Mouse (Mus musculus): ENCODE measurements around the gene Wdr5b. TPM values are rescaled to one million over a fixed set of nuclear protein-coding genes. Genes with fewer than 3 reads are reported as not detected.

Gene Wdr5b
- polyA plus RNA-seq, 1 experiment from 2014 or later: 14.4 TPM

DNA sequence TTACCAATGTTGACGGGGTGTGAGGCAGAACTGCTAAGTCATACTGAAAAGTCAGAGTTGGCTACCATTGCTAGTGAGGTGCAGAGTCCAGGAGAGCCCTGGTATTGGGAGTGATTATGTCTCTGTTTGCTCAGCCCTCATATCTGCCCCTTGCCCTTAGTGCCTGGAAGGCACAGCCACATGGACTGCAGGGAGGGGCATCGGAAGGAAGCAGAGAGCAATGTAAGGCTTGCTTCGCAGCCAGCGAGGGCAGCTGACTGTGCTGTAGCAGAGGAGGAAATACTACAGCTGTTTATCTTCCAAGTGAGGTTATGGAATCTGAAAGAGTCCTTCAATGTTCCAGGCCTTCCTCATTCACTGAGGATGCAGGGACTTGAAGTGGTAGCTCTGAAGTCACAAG lies 46.9 kb downstream of the Wdr5b start:
- no peak overlapping the region for H3K4me2 ChIP-seq (ENCODE audit: low read length)
- no peak overlapping the region for H3K9ac ChIP-seq (replicated peaks; ENCODE audit: low read depth, low read length)
- H3K4me1 ChIP-seq (replicated peaks; ENCODE audit: control insufficient read depth, insufficient read depth, low read length): no peaks in the 10 kb centered on the region
- ATAC-seq: no peak
- WGBS: 90% methylated on average over 4 of the region's 4 CpGs
- no peak overlapping the region for H3K4me3 ChIP-seq (replicated peaks; ENCODE audit: low read length)
- peaks cover 7% of the 10 kb centered on the region; the same call in 1 of the 2 replicates for H3K36me3 ChIP-seq (ENCODE audit: control insufficient read depth, insufficient read depth)
- no peaks in the 10 kb centered on the region for H3K27me3 ChIP-seq (replicated peaks; ENCODE audit: control insufficient read depth, insufficient read depth, low read length)
- no peaks in the 10 kb centered on the region for H3K9me3 ChIP-seq (ENCODE audit: control insufficient read depth, low read length)
- no peak overlapping the region for H3K27ac ChIP-seq (ENCODE audit: low read length)

DNA sequence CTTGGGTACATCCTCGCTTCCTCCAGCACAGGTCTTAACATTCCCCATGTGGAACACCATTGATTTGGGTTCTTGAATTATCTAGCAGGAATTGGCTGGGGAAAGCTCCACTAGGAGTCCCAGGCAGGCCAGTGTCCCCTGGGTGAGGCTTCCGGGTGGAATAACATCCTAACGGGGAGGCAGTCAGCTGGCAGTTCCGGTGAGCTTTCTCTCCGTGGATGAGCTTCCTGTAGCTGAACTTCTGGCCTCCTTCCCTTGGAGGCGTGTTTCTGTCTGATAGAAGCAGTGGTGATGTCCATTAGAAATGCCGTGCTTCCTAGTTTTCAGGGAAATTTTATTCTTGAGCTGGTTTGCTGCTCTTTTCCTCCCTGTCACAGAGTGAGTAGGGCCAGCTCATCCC lies 48.1 kb downstream of the Wdr5b start:
- ATAC-seq: no peak
- Histone ChIP-seq H3K4me1 (replicated peaks; ENCODE audit: control insufficient read depth, insufficient read depth, low read length) (no peaks in the 10 kb centered on the region), H3K27ac (ENCODE audit: low read length) (no peak overlapping the region), H3K4me2 (ENCODE audit: low read length) (no peak overlapping the region), H3K36me3 (ENCODE audit: control insufficient read depth, insufficient read depth) (peaks cover 7% of the 10 kb centered on the region; the same call in 1 of the 2 replicates), H3K9me3 (ENCODE audit: control insufficient read depth, low read length) (no peaks in the 10 kb centered on the region), H3K27me3 (replicated peaks; ENCODE audit: control insufficient read depth, insufficient read depth, low read length) (no peaks in the 10 kb centered on the region), H3K4me3 (replicated peaks; ENCODE audit: low read length) (no peak overlapping the region), H3K9ac (replicated peaks; ENCODE audit: low read depth, low read length) (no peak overlapping the region)
- 92% methylated on average over 7 of the region's 7 CpGs for WGBS

DNA sequence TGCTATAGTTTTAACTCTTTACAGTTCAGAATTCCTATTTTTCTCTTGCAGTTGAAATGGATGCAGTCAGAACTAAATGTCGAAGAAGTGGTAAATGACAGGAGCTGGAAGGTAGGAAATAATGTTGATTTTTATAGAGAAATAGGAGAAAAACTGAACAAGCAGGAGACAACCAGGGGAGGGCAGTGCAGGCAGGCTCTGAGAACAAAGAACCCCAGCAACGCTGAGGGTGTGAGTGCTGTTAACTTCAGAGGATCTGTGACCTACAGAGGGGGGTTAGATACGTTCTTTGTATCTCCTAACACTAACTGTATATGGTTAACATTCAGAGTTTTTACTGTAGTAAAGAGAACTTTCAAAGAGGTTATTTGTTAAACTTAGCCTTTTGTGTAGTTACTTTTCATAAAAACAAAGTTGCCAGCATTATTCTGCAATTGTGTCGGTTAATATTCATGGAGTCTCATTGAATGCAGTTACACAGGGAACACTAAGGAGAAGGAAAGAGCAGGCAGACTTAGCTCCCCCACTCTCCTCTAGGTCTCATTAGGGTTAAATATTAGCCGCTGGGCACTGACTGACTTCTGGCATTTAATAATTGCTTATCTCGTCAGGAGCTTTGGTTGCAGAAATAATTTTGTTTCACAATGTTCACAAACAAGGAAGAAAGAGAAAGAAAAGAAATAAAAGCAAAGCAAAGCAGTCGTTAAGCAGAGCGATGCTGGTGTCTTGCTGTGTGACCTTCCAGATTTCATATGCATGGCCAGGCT lies 49.0 kb downstream of the Wdr5b start:
- H3K4me3 ChIP-seq (replicated peaks; ENCODE audit: low read length): no peak overlapping the region
- no peak for ATAC-seq
- no peaks in the 10 kb centered on the region for H3K27me3 ChIP-seq (replicated peaks; ENCODE audit: control insufficient read depth, insufficient read depth, low read length)
- H3K9ac ChIP-seq (replicated peaks; ENCODE audit: low read depth, low read length): no peak overlapping the region
- no peak overlapping the region for H3K4me2 ChIP-seq (ENCODE audit: low read length)
- H3K36me3 ChIP-seq (ENCODE audit: control insufficient read depth, insufficient read depth): peaks cover 7% of the 10 kb centered on the region; the same call in 1 of the 2 replicates
- no peak overlapping the region for H3K27ac ChIP-seq (ENCODE audit: low read length)
- H3K4me1 ChIP-seq (replicated peaks; ENCODE audit: control insufficient read depth, insufficient read depth, low read length): no peaks in the 10 kb centered on the region
- 58% methylated on average over 8 of the region's 8 CpGs for WGBS
- no peaks in the 10 kb centered on the region for H3K9me3 ChIP-seq (ENCODE audit: control insufficient read depth, low read length)

- H3K4me2 ChIP-seq (ENCODE audit: low read length): no peak overlapping the region
- H3K27me3 ChIP-seq (replicated peaks; ENCODE audit: control insufficient read depth, insufficient read depth, low read length): no peaks in the 10 kb centered on the region
- H3K9ac ChIP-seq (replicated peaks; ENCODE audit: low read depth, low read length): no peak overlapping the region
- H3K4me3 ChIP-seq (replicated peaks; ENCODE audit: low read length): no peak overlapping the region
- no peak overlapping the region for H3K27ac ChIP-seq (ENCODE audit: low read length)
- ATAC-seq: no peak
- peaks cover 4% of the 10 kb centered on the region; the same call in 1 of the 2 replicates for H3K36me3 ChIP-seq (ENCODE audit: control insufficient read depth, insufficient read depth)
- H3K9me3 ChIP-seq (ENCODE audit: control insufficient read depth, low read length): no peaks in the 10 kb centered on the region
- H3K4me1 ChIP-seq (replicated peaks; ENCODE audit: control insufficient read depth, insufficient read depth, low read length): no peaks in the 10 kb centered on the region
- WGBS: 86% methylated on average over 11 of the region's 11 CpGs
These were observed 50.0 kb downstream of the Wdr5b start for GRCm38 (mm10) chr16:36090785-36091509.

Other genes with a start within 250 kb of the Wdr5b start
- gene Parp14, start 169.6 kb upstream of the Wdr5b start, polyA plus RNA-seq (2015; fragmentation: Nextera tagmentation; extraction: Ambion mirVana): 0.13 and 0.20 TPM in 2 replicates
- gene Parp9, start 102.7 kb upstream of the Wdr5b start, polyA plus RNA-seq (2015; fragmentation: Nextera tagmentation; extraction: Ambion mirVana): 2.3 and 2.5 TPM in 2 replicates
- 1.7 and 2.4 TPM in 2 replicates for gene Dtx3l, start 102.0 kb upstream of the Wdr5b start, polyA plus RNA-seq (2015; fragmentation: Nextera tagmentation; extraction: Ambion mirVana)
- 85.5 and 88.4 TPM in 2 replicates for gene Kpna1, start 62.4 kb upstream of the Wdr5b start, polyA plus RNA-seq (2015; fragmentation: Nextera tagmentation; extraction: Ambion mirVana)
- 144 and 171 TPM in 2 replicates for gene Fam162a, start 30.4 kb downstream of the Wdr5b start, polyA plus RNA-seq (2015; fragmentation: Nextera tagmentation; extraction: Ambion mirVana)
- 35.0 and 36.3 TPM in 2 replicates for gene Ccdc58, start 30.5 kb downstream of the Wdr5b start, polyA plus RNA-seq (2015; fragmentation: Nextera tagmentation; extraction: Ambion mirVana)
- gene Csta1, start 90.1 kb downstream of the Wdr5b start, polyA plus RNA-seq (2015; fragmentation: Nextera tagmentation; extraction: Ambion mirVana): not detected in 2 replicates
- gene Stfa2l1, start 115.6 kb downstream of the Wdr5b start, polyA plus RNA-seq (2015; fragmentation: Nextera tagmentation; extraction: Ambion mirVana): not detected in 2 replicates
- 0.96 TPM in 1 of 2 replicates, not detected in the other for gene Gm5483, start 143.0 kb downstream of the Wdr5b start, polyA plus RNA-seq (2015; fragmentation: Nextera tagmentation; extraction: Ambion mirVana)
- gene Gm5416, start 169.2 kb downstream of the Wdr5b start, polyA plus RNA-seq (2015; fragmentation: Nextera tagmentation; extraction: Ambion mirVana): not detected in 2 replicates
- not detected in 2 replicates for gene 2010005H15Rik, start 180.3 kb downstream of the Wdr5b start, polyA plus RNA-seq (2015; fragmentation: Nextera tagmentation; extraction: Ambion mirVana)
- gene Stfa1, start 235.8 kb downstream of the Wdr5b start, polyA plus RNA-seq (2015; fragmentation: Nextera tagmentation; extraction: Ambion mirVana): 0.62 TPM in 1 of 2 replicates, not detected in the other